Mouse (Mus musculus) embryonic facial prominence, embryonic 10.5 days (tissue): Measurements from ENCODE around the gene Zfand2a. TPM values are rescaled to one million over a fixed set of nuclear protein-coding genes. Genes with fewer than 3 reads are reported as not detected.
A peak's percentile ranks its signal among the peaks of the same experiment; 100 is the strongest.

ENCODE experiments used
- DNase-seq: peaks from one replicate; pipeline ENCODE4 v3.0.0-alpha.2; 2017; ENCODE audit warnings: low spot score
- H3K27ac ChIP-seq: fragments of 300-500 bp; sonication (generic); replicated peaks from 2 replicates; pipeline ENCODE4 v1.5.1; 2016; ENCODE audit warnings: mild to moderate bottlenecking
- H3K27me3 ChIP-seq: fragments of 300-500 bp; sonication (generic); replicated peaks from 2 replicates; pipeline ENCODE4 v1.6.1; 2016; ENCODE audit warnings: low read depth, mild to moderate bottlenecking; ENCODE audit not compliant: poor library complexity, severe bottlenecking
- H3K36me3 ChIP-seq: fragments of 300-500 bp; sonication (generic); replicated peaks from 2 replicates; pipeline ENCODE4 v1.6.1; 2016; ENCODE audit warnings: mild to moderate bottlenecking, moderate library complexity
- H3K4me1 ChIP-seq: fragments of 300-500 bp; sonication (generic); 2 replicates; pipeline ENCODE4 v1.6.1; 2016
- H3K4me3 ChIP-seq: fragments of 300-500 bp; sonication (generic); 2 replicates; pipeline ENCODE4 v1.5.1; 2016; ENCODE audit warnings: mild to moderate bottlenecking, moderate library complexity
- H3K9me3 ChIP-seq: fragments of 300-500 bp; sonication (generic); 2 replicates; pipeline ENCODE4 v1.6.1; 2016; ENCODE audit warnings: mild to moderate bottlenecking
- WGBS: fragments of 180-500 bp; shearing (Covaris S2); methylation state at CpG from one replicate; pipeline ENCODE4 v1.1.7; 2016; 5-methylcytosine and 5-hydroxymethylcytosine counted together
- polyA plus RNA-seq: library from polyadenylated mRNA; unstranded; fragments of >200 nt; fragmentation: Nextera tagmentation; extraction: Ambion mirVana; gene quantifications from 2 replicates; pipeline ENCODE4 v1.2.1, GENCODE M21; 2016

Gene Zfand2a
- polyA plus RNA-seq, 1 experiment from 2014 or later: 10.2 TPM

DNA sequence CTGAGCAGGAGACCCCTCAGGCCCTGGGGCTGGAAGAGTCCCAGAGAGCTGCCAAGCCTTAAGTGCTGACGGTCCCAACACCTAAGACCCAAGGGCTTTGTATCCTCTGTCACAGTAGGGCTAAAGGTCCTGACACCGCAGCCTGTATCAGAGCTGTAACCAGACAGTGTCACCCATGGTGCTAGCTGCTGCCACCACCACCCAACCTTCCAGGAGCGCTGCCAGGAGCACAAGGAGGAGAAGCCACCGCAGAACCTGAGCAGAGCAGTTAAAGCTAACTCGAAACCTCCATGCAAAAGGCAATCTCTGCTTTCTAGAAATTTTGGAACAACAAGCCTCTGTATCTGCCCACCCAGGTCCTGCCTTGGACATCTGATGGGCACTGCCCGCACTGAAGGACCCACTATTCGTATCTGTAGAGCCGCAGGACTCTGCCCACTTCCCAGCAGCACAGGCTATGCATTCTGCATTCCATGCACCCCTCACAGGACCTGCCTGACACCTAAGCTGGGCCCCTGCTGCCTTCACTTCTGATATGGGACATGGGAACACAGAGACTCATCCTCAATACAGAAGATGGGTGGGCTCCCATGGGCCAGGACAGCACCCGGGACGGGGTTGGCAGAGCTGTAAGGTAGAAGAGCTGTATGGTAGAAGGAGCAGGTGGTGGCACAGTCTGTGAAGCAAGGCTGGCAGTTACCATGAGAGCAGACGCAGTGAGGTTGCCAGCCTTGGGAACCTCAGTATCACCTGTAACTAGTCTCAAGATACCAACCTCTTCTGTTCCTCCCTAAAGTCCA is 43.2 kb downstream of the Zfand2a start:
- no peak overlapping the region for H3K4me3 ChIP-seq
- H3K36me3 ChIP-seq: peaks cover 11% of the 10 kb centered on the region
- H3K4me1 ChIP-seq: peaks cover 7% of the 10 kb centered on the region
- H3K27ac ChIP-seq: 0 out of 2 replicates have a peak overlapping the region, but pooled peaks have one; percentile 30
- no peak for DNase-seq
- H3K9me3 ChIP-seq: no peaks in the 10 kb centered on the region
- no peaks in the 10 kb centered on the region for H3K27me3 ChIP-seq
- 92% methylated on average over 11 of the region's 11 CpGs for whole genome bisulfite sequencing

DNA sequence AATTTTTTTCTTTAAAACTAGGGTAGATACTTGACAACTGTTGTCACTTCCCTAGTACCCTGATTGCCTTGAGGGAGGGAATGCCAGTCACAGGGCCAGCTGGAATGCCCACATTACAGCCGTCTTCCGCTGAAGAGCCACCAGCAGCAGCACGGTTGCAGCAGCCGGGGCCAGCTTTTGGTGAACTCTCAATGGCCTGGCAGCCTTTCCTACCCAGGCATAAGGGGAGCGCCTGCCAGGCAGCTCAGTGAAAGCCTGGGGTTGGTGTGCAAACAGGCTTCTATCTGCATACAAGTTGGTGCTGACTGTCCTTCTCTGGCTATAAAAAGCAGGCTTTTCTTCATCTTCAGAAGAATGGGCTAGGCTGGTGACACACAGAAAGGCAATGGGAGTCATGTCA is 43.9 kb downstream of the Zfand2a start:
- 0 out of 2 replicates have a peak overlapping the region, but pooled peaks have one; percentile 30 for H3K27ac ChIP-seq

DNA sequence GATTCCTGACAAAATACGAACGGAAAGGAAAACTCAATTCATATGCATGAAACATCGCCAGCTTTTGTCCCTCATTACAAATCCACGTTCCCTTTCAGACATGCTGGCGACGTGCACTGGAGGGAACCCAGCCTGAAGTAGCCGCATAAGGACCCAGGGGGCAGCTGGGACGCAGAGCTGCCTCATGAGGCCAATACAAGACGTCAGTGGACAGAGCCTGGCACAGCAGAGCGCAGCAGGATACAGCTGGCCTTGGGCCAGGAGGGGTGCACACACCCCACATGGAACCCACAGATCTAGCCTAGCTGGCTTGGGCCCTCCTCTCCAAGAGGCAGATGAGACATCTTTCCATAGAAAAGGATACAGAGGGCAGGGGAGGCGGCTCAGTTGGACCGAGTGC is 45.9 kb downstream of the Zfand2a start:
- peaks cover 11% of the 10 kb centered on the region for H3K36me3 ChIP-seq
- peaks cover 17% of the 10 kb centered on the region for H3K4me1 ChIP-seq
- WGBS: 90% methylated on average over 12 of the region's 12 CpGs
- H3K27me3 ChIP-seq: no peaks in the 10 kb centered on the region
- H3K9me3 ChIP-seq: no peaks in the 10 kb centered on the region
- no peak overlapping the region for H3K27ac ChIP-seq
- DNase-seq: no peak
- H3K4me3 ChIP-seq: no peak overlapping the region

More for the DNA sequence above, 43.9 kb downstream of the Zfand2a start:
- peaks cover 11% of the 10 kb centered on the region for H3K36me3 ChIP-seq
- peaks cover 3% of the 10 kb centered on the region for H3K4me1 ChIP-seq
- H3K27me3 ChIP-seq: no peaks in the 10 kb centered on the region
- no peak overlapping the region for H3K4me3 ChIP-seq
- no peak for DNase-seq
- WGBS: 92% methylated on average over 5 of the region's 5 CpGs
- H3K9me3 ChIP-seq: no peaks in the 10 kb centered on the region

GRCm38 (mm10) chr5:139437769-139438168 is 46.6 kb downstream of the Zfand2a start:
- no peak overlapping the region for H3K27ac ChIP-seq
- peaks cover 11% of the 10 kb centered on the region for H3K36me3 ChIP-seq
- H3K9me3 ChIP-seq: no peaks in the 10 kb centered on the region
- H3K4me1 ChIP-seq: peaks cover 18% of the 10 kb centered on the region
- no peak for DNase-seq
- H3K4me3 ChIP-seq: no peak overlapping the region
- H3K27me3 ChIP-seq: no peaks in the 10 kb centered on the region
- 92% methylated on average over 4 of the region's 4 CpGs for WGBS

- WGBS: 66% methylated on average over 8 of the region's 8 CpGs
- peaks cover 35% of the 10 kb centered on the region for H3K4me1 ChIP-seq
- peak overlapping the region; percentile 24; the same call in 1 of the 2 replicates for H3K27ac ChIP-seq
- H3K9me3 ChIP-seq: no peaks in the 10 kb centered on the region
- no peaks in the 10 kb centered on the region for H3K27me3 ChIP-seq
- DNase-seq: no peak
- H3K36me3 ChIP-seq: peaks cover 11% of the 10 kb centered on the region
- no peak overlapping the region for H3K4me3 ChIP-seq
Observed at GRCm38 (mm10) chr5:139434940-139435339, 49.4 kb downstream of the Zfand2a start.

- Histone ChIP-seq H3K27me3 (no peaks in the 10 kb centered on the region), H3K36me3 (peaks cover 11% of the 10 kb centered on the region), H3K27ac (no peak overlapping the region; the same call in 1 of the 2 replicates), H3K9me3 (no peaks in the 10 kb centered on the region), H3K4me1 (peaks cover 45% of the 10 kb centered on the region), H3K4me3 (no peak overlapping the region)
- no peak for DNase-seq
- WGBS: 87% methylated on average over 9 of the region's 9 CpGs
Observed at GRCm38 (mm10) chr5:139433842-139434568, 50.3 kb downstream of the Zfand2a start.

DNA sequence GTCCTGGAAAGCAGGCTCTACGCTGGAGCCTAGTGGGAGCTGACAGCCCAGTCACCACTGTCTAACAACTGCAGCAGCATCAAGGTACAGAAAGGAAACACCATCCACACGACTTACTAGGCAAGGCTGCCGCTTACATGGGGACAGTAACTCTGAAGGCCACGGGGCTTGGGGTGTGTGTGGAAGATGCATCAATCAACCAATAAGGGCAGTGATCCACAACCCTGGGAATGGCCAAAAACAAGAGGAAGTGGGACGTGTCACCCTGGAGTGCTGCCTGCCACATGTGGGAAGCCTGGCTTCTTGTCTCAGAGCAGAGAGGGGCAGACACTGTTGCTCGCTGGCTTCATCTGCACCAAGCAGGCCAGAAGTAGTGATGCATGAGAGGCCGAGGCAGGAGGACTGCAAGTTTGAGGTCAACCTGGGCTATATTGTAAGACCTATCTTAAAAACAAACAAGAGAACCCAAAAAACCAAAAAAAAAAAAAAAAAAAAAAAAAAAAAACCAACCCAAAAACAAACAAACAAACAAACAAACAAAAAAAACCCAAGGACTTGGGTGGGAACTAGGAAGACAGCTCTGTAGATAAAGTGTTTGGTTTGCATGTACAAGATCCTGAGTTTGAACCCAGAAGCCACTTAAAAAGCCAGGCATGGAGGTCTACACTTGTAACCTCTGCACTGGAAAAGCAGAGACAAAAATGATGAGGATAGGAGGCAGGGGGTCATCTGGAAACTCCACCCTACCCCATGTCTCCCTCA is 51.4 kb downstream of the Zfand2a start:
- Histone ChIP-seq H3K4me1 (peaks cover 47% of the 10 kb centered on the region), H3K36me3 (peaks cover 11% of the 10 kb centered on the region), H3K9me3 (no peaks in the 10 kb centered on the region), H3K27ac (no peak overlapping the region), H3K27me3 (no peaks in the 10 kb centered on the region), H3K4me3 (no peak overlapping the region)
- DNase-seq: no peak
- WGBS: 58% methylated on average over 7 of the region's 7 CpGs

GRCm38 (mm10) chr5:139432333-139432732 is 52.0 kb downstream of the Zfand2a start:
- Histone ChIP-seq H3K9me3 (no peaks in the 10 kb centered on the region), H3K4me3 (no peak overlapping the region), H3K4me1 (peaks cover 47% of the 10 kb centered on the region), H3K36me3 (peaks cover 10% of the 10 kb centered on the region), H3K27me3 (no peaks in the 10 kb centered on the region), H3K27ac (no peak overlapping the region)
- DNase-seq: no peak
- WGBS: 51% methylated on average over 6 of the region's 6 CpGs

DNA sequence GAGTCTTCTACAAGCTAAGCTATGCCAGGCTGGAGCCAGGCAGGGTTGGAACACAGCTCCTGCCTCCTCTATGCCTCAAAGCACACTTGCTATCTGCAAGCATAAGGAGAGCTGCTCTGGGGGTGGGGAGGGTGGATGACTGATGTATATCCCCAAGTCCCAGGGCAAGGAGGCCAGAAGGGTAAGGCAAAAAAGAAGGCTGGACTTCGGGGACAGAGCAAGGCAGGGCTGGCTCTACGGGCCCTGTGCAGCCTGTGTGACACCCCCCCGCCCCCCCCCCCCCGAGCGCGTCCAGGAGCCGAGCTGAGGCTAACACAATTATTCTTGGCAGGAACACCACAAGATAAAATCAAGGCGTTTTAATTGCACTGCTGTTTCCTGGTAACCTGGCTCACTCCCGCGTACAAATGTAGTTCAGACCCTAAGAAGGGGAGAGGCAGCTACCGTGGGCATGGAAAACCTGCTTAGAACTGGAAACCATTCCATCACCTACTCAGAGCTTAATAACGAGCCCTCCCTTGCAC is 54.5 kb downstream of the Zfand2a start:
- Histone ChIP-seq H3K27me3 (no peaks in the 10 kb centered on the region), H3K27ac (no peak overlapping the region), H3K36me3 (peaks cover 12% of the 10 kb centered on the region; the same call in 1 of the 2 replicates), H3K4me3 (no peak overlapping the region), H3K9me3 (no peaks in the 10 kb centered on the region), H3K4me1 (peaks cover 38% of the 10 kb centered on the region)
- WGBS: 70% methylated on average over 12 of the region's 12 CpGs
- DNase-seq: no peak

DNA sequence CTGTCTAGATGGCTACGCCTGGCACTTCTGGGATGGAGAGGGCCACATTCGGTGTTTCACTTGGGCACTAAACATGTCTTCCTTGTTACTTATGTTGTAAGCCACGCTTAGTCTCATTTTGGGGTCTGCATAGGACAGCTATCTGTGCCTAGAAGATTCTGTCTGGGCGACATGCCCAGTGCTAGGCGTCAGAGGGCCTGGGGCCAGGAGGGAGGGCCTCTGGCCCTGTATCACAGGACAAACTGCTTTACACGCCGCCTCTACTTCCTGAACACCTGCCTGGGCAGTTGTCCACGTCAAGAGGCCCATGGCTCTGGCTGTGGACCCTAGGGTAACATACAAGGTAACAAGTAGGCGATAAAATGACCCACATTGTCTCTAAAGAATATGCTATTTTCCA is 56.4 kb downstream of the Zfand2a start:
- 90% methylated on average over 9 of the region's 9 CpGs for WGBS

DNA sequence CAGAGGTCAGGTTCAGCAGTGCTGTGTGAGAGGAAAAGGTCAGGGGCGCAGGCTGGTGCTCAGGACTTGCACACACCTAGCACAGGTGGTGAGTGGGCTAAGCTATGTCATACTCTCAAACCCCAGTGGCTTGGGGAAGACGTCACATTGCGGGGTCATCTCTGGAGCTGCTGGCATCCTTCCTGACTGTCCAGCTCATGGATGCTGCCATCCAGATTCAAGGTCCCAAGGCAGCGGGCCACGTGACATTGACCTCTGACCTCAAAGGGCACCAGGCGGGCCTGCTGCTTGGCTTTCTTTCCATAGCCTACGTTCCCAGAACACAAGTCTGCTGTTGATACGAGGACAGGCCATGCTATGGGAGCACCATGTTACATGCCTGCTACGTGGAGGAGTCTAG is 57.3 kb downstream of the Zfand2a start:
- DNase-seq: no peak
- no peak overlapping the region for H3K4me3 ChIP-seq
- peaks cover 12% of the 10 kb centered on the region; the same call in 1 of the 2 replicates for H3K36me3 ChIP-seq
- no peaks in the 10 kb centered on the region for H3K9me3 ChIP-seq
- WGBS: 82% methylated on average over 9 of the region's 9 CpGs
- no peaks in the 10 kb centered on the region for H3K27me3 ChIP-seq
- no peak overlapping the region for H3K27ac ChIP-seq
- peaks cover 32% of the 10 kb centered on the region for H3K4me1 ChIP-seq

More for the DNA sequence above, 56.4 kb downstream of the Zfand2a start:
- Histone ChIP-seq H3K27ac (no peak overlapping the region), H3K36me3 (peaks cover 12% of the 10 kb centered on the region; the same call in 1 of the 2 replicates), H3K4me1 (peaks cover 34% of the 10 kb centered on the region), H3K27me3 (no peaks in the 10 kb centered on the region), H3K4me3 (no peak overlapping the region), H3K9me3 (no peaks in the 10 kb centered on the region)
- DNase-seq: no peak

DNA sequence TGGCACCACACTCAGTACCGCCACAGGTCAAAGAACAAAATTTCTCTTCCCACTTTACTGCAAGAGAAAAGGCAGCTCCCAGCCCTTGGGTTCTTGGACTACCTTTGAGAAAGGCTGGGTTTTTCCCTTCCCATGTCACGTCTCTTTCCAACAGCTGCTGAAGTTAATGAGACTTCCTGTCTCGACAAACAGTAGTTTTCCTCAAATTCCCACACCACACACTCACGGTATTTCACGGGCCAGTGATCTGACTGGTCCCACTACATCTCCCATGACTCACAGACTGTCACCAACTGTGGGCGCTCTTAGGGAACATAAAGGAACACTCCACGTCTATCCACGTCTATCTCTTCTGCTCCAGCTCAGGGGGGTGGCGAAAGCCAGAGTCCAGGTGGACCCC is 59.2 kb downstream of the Zfand2a start:
- peaks cover 12% of the 10 kb centered on the region; the same call in 1 of the 2 replicates for H3K36me3 ChIP-seq
- no peak overlapping the region for H3K4me3 ChIP-seq
- peaks cover 20% of the 10 kb centered on the region for H3K4me1 ChIP-seq
- H3K27me3 ChIP-seq: no peaks in the 10 kb centered on the region
- 86% methylated on average over 9 of the region's 9 CpGs for WGBS
- no peak overlapping the region for H3K27ac ChIP-seq
- H3K9me3 ChIP-seq: no peaks in the 10 kb centered on the region
- no peak for DNase-seq
